Mouse (Mus musculus): ENCODE measurements around the gene Zbtb38.

DNA sequence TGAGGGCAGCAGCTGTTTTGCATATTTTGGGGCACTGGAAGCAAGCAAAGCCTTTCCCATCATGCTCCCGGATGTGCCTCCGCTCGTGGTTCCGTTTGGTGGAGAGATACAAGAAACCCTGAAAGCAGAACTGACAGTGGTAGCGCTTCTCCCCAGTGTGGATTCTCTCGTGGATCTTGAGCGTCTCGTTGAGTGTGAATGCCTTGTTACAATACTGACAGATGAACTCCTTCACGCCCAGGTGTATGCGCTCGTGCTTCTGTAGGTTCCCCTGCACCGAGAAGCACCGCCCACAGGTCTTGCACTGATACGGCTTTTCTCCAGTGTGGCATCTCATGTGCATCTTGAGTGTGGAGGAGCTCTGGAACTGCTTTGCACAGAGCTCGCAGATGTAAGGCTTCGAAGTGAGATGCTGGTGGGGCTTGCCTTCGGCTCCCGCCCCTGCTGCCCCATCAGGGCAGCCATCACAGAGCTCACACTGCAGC lies 67.0 kb downstream of the Zbtb38 start:
- TF ChIP-seq CTCF (IDR thresholded peaks at IDR 0.05; ENCODE audit: low read depth, low read length) (no peak), GATA1 (IDR thresholded peaks at IDR 0.05; ENCODE audit: borderline replicate concordance, low read length) (no peak)
